Mouse (Mus musculus) bone marrow macrophage, adult 2 months (primary cell): Measurements from ENCODE around the gene Cby3. TPM values are rescaled to one million over a fixed set of nuclear protein-coding genes. Genes with fewer than 3 reads are reported as not detected.

Experiments used
- H3K27ac ChIP-seq: 2 replicates; pipeline ENCODE4 v1.5.1; 2012; ENCODE audit warnings: low read depth, low read length; ENCODE audit not compliant: insufficient read depth
- H3K4me1 ChIP-seq: 2 replicates; pipeline ENCODE4 v1.6.1; 2012; ENCODE audit warnings: low read length; ENCODE audit not compliant: control insufficient read depth, insufficient read depth
- H3K4me3 ChIP-seq: 2 replicates; pipeline ENCODE4 v1.5.1; 2012; ENCODE audit warnings: mild to moderate bottlenecking, low read length, moderate library complexity; ENCODE audit not compliant: insufficient read depth
- CTCF ChIP-seq: IDR thresholded peaks from 2 replicates; pipeline ENCODE4 v1.5.1; 2012; ENCODE audit warnings: low read depth, mild to moderate bottlenecking, low read length, moderate library complexity
- POLR2A ChIP-seq: IDR thresholded peaks from 2 replicates; pipeline ENCODE4 v1.6.1; 2012; ENCODE audit warnings: mild to moderate bottlenecking, low read depth, low read length, borderline replicate concordance
- polyA plus RNA-seq: library from polyadenylated mRNA; stranded (reverse); fragments of >200 nt; gene quantifications from 2 replicates; pipeline ENCODE4 v1.2.4, GENCODE M21; 2012; ENCODE audit not compliant: missing spikeins, insufficient read depth, insufficient read length

Cby3 gene
- polyA plus RNA-seq, 1 experiment = not detected

- TF ChIP-seq CTCF = no peak
- no peak for TF ChIP-seq POLR2A
- Histone ChIP-seq H3K4me1 (no peaks in the 10 kb centered on the region), H3K27ac (no peak overlapping the region), H3K4me3 (no peak overlapping the region)
Observed at GRCm38 (mm10) chr11:50387697-50388096, 33.4 kb downstream of the Cby3 start.

- Histone ChIP-seq H3K4me3 (no peak overlapping the region), H3K27ac (no peak overlapping the region), H3K4me1 (no peaks in the 10 kb centered on the region)
- TF ChIP-seq CTCF (no peak), POLR2A (no peak)
Observed at GRCm38 (mm10) chr11:50388217-50388929, 34.1 kb downstream of the Cby3 start.

- H3K4me1 ChIP-seq = no peaks in the 10 kb centered on the region
- no peak for TF ChIP-seq POLR2A
- no peak overlapping the region for H3K4me3 ChIP-seq
- H3K27ac ChIP-seq = no peak overlapping the region
Observed at GRCm38 (mm10) chr11:50389011-50389410, 34.7 kb downstream of the Cby3 start.

- H3K27ac ChIP-seq = no peak overlapping the region
- TF ChIP-seq POLR2A = no peak
- TF ChIP-seq CTCF = no peak
- H3K4me1 ChIP-seq = no peaks in the 10 kb centered on the region
- no peak overlapping the region for H3K4me3 ChIP-seq
Observed at GRCm38 (mm10) chr11:50389616-50390015, 35.4 kb downstream of the Cby3 start.

GRCm38 (mm10) chr11:50391272-50391960, 37.2 kb downstream of the Cby3 start:
- Histone ChIP-seq H3K4me1 (no peaks in the 10 kb centered on the region), H3K4me3 (no peak overlapping the region), H3K27ac (no peak overlapping the region)
- TF ChIP-seq CTCF (no peak), POLR2A (no peak)

GRCm38 (mm10) chr11:50393306-50393705, 39.0 kb downstream of the Cby3 start:
- no peak overlapping the region for H3K27ac ChIP-seq
- H3K4me1 ChIP-seq = no peaks in the 10 kb centered on the region
- no peak for TF ChIP-seq POLR2A
- TF ChIP-seq CTCF = no peak
- no peak overlapping the region for H3K4me3 ChIP-seq

- no peak for TF ChIP-seq POLR2A
- no peak for TF ChIP-seq CTCF
- Histone ChIP-seq H3K27ac (no peak overlapping the region), H3K4me3 (no peak overlapping the region), H3K4me1 (no peaks in the 10 kb centered on the region)
Observed at GRCm38 (mm10) chr11:50394731-50395130, 40.5 kb downstream of the Cby3 start.

GRCm38 (mm10) chr11:50396766-50397307, 42.6 kb downstream of the Cby3 start:
- H3K4me3 ChIP-seq = no peak overlapping the region
- TF ChIP-seq CTCF = no peak
- no peak for TF ChIP-seq POLR2A
- H3K4me1 ChIP-seq = no peaks in the 10 kb centered on the region
- H3K27ac ChIP-seq = no peak overlapping the region

GRCm38 (mm10) chr11:50397316-50397715, 43.1 kb downstream of the Cby3 start:
- Histone ChIP-seq H3K27ac (no peak overlapping the region), H3K4me1 (no peaks in the 10 kb centered on the region), H3K4me3 (no peak overlapping the region)
- TF ChIP-seq CTCF = no peak
- TF ChIP-seq POLR2A = no peak

GRCm38 (mm10) chr11:50398803-50399202, 44.5 kb downstream of the Cby3 start:
- no peak overlapping the region for H3K4me3 ChIP-seq
- TF ChIP-seq POLR2A (no peak), CTCF (no peak)
- H3K4me1 ChIP-seq = no peaks in the 10 kb centered on the region
- H3K27ac ChIP-seq = no peak overlapping the region
